Mouse (Mus musculus): ENCODE data around the gene Camk2b. TPM values are rescaled to one million over a fixed set of nuclear protein-coding genes. Genes with fewer than 3 reads are reported as not detected.

Camk2b gene
- polyA plus RNA-seq, 1 experiment from 2014 or later = 2.5 TPM

GRCm38 (mm10) chr11:6026361-6026760 is 39.8 kb downstream of the Camk2b start:
- Histone ChIP-seq H3K9ac (no peak overlapping the region), H3K4me1 (replicated peaks) (peaks cover 4% of the 10 kb centered on the region; the same call in 1 of the 2 replicates), H3K27ac (ENCODE audit: poor library complexity, severe bottlenecking) (no peak overlapping the region), H3K4me3 (no peak overlapping the region), H3K9me3 (replicated peaks) (no peaks in the 10 kb centered on the region), H3K36me3 (no peaks in the 10 kb centered on the region), H3K4me2 (no peak overlapping the region), H3K27me3 (replicated peaks) (peaks cover 8% of the 10 kb centered on the region)
- no peak for ATAC-seq (ENCODE audit: insufficient number of reproducible peaks, low FRiP score)
- 73% methylated on average over 1 of the region's 1 CpGs for WGBS

GRCm38 (mm10) chr11:6024923-6025652 is 41.1 kb downstream of the Camk2b start:
- no peaks in the 10 kb centered on the region for H3K36me3 ChIP-seq
- no peaks in the 10 kb centered on the region for H3K9me3 ChIP-seq (replicated peaks)
- 82% methylated on average over 12 of the region's 12 CpGs for WGBS
- peaks cover 12% of the 10 kb centered on the region for H3K27me3 ChIP-seq (replicated peaks)
- H3K9ac ChIP-seq = no peak overlapping the region
- ATAC-seq (ENCODE audit: insufficient number of reproducible peaks, low FRiP score) = no peak
- H3K27ac ChIP-seq (ENCODE audit: poor library complexity, severe bottlenecking) = no peak overlapping the region
- no peak overlapping the region for H3K4me3 ChIP-seq
- no peaks in the 10 kb centered on the region for H3K4me1 ChIP-seq (replicated peaks)
- H3K4me2 ChIP-seq = no peak overlapping the region

DNA sequence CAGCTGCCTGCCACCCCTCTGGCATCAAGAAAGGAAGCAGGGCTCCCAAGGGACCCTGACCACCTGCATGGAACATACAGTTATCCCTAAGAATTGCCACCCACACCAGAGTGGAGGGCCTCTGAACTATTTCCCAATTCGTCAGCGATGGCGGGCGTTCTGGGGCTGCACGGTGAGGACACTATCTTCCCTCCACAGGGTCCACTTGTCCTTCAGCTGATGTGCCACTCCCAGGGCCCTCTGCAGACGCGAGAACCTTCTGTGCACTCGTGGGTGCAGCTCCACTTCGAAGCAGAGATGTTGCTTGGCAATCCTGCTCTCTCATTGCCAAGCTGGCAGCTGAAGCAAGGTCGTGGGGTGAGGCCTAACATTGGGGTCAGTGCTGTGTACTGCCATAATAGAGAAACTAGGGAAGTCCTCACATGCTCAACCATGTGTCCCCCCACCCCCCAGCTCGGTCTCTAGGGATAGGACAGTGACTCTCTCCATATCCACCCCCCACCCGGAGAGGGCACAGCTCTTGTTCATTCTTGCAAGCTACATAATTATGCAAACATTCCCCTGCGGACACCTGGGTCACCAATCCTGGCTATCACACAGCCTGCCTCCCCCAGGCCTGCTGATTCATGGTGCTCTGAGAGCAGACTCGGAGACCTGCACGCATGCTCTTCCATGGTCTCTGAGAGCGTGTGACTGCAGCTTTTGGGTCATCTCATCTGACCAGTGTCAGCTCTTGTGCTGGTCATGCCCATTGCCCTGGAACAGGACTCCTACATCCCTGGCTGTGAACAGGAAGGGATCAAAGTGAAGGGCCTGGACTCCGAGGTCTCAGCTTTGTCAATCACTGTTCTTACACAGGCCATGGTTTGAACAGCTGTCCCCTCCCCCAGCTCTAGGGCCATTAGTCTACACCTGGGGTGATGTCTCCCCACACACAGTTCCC is 45.0 kb downstream of the Camk2b start:
- H3K27me3 ChIP-seq (replicated peaks) = peaks cover 12% of the 10 kb centered on the region
- WGBS = 73% methylated on average over 17 of the region's 17 CpGs
- H3K4me1 ChIP-seq (replicated peaks) = no peaks in the 10 kb centered on the region
- no peak overlapping the region for H3K4me3 ChIP-seq
- H3K9ac ChIP-seq = no peak overlapping the region
- no peaks in the 10 kb centered on the region for H3K9me3 ChIP-seq (replicated peaks)
- no peak overlapping the region for H3K27ac ChIP-seq (ENCODE audit: poor library complexity, severe bottlenecking)
- H3K4me2 ChIP-seq = no peak overlapping the region
- no peaks in the 10 kb centered on the region for H3K36me3 ChIP-seq
- no peak for ATAC-seq (ENCODE audit: insufficient number of reproducible peaks, low FRiP score)

- Histone ChIP-seq H3K4me1 (replicated peaks) (no peaks in the 10 kb centered on the region), H3K27ac (ENCODE audit: poor library complexity, severe bottlenecking) (no peak overlapping the region), H3K4me3 (no peak overlapping the region), H3K9ac (no peak overlapping the region), H3K4me2 (no peak overlapping the region), H3K27me3 (replicated peaks) (peaks cover 9% of the 10 kb centered on the region; the same call in 1 of the 2 replicates), H3K9me3 (replicated peaks) (no peaks in the 10 kb centered on the region), H3K36me3 (no peaks in the 10 kb centered on the region)
- no peak for ATAC-seq (ENCODE audit: insufficient number of reproducible peaks, low FRiP score)
- WGBS = 74% methylated on average over 5 of the region's 5 CpGs
Observed at GRCm38 (mm10) chr11:6020360-6020759, 45.8 kb downstream of the Camk2b start.

DNA sequence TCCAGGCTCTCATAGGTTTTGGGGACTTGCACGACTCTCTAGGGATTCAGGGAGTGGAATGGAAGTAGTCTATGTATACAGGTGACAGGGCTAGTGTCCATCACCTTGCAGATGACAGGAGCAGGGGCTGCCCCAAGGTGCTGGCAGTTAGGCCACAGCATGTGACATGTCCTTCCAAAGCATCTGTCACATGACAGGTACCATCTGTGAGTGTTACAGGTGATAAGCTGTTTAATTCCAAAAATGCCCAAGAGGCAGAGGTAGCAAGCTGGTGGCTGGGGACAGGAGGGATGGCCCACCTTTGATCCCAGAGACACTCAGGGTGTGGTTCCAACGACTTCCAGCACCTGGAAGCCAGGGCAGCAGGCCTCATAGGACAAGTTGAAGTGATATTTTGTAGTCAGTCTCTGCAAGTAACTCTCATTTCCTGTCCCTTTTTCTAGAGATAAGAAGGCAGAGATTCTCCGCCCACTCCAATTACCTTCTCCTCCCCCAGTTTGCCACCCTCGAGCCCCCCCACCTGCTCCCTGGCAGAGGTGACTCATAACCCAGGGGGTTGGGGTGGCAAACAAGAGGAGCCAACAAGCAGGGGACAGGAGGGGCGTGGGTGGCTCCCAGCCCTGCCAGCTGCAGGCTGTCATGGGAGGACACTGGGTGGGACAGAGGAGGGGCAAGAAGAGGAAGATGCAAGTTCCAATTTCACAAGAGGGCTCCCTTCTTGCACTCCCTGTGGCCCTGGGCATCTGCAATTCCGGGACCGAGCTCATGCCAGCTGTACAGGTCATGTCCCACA is 47.7 kb downstream of the Camk2b start:
- no peak overlapping the region for H3K4me3 ChIP-seq
- H3K9me3 ChIP-seq (replicated peaks) = no peaks in the 10 kb centered on the region
- 58% methylated on average over 7 of the region's 7 CpGs for WGBS
- no peak overlapping the region for H3K4me2 ChIP-seq
- no peaks in the 10 kb centered on the region for H3K4me1 ChIP-seq (replicated peaks)
- H3K27ac ChIP-seq (ENCODE audit: poor library complexity, severe bottlenecking) = no peak overlapping the region
- H3K36me3 ChIP-seq = no peaks in the 10 kb centered on the region
- peaks cover 9% of the 10 kb centered on the region for H3K27me3 ChIP-seq (replicated peaks)
- ATAC-seq (ENCODE audit: insufficient number of reproducible peaks, low FRiP score) = no peak
- no peak overlapping the region for H3K9ac ChIP-seq

DNA sequence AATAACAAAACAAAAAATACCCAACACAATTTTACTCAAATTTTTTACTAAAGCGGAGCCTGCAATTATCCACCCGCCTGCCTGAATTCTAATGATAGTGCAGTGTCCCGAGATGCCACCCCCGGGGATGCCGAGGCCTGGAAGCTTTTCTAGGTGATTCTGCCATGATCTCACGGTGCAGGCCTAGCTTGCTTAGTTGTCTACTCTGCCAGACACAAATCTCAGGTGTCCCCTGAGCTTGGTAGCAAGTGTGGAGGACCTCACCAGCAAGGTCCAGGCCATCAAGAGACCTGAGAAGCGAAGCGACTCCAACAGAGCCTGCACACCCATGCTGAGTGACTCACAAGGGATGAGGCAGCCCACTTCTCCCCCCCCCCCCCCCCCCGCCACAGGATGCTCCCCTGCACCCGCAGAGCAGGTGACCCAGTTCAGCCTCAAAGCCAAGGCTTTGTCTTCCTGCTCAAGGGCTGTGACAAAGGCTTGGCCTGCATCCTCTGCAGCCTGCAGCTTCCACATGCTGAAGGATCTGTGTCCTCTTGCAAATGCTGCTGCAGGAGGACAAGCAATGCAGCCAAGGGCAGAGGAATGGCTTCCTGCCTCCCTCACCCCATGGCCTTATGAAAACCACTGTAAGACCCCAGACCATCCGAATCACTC is 48.5 kb downstream of the Camk2b start:
- Histone ChIP-seq H3K36me3 (no peaks in the 10 kb centered on the region), H3K4me3 (no peak overlapping the region), H3K9me3 (replicated peaks) (no peaks in the 10 kb centered on the region), H3K27me3 (replicated peaks) (peaks cover 9% of the 10 kb centered on the region), H3K9ac (no peak overlapping the region), H3K4me1 (replicated peaks) (no peaks in the 10 kb centered on the region), H3K4me2 (no peak overlapping the region), H3K27ac (ENCODE audit: poor library complexity, severe bottlenecking) (no peak overlapping the region)
- ATAC-seq (ENCODE audit: insufficient number of reproducible peaks, low FRiP score) = no peak
- WGBS = 55% methylated on average over 11 of the region's 11 CpGs

- ATAC-seq (ENCODE audit: insufficient number of reproducible peaks, low FRiP score) = no peak
- Histone ChIP-seq H3K4me3 (no peak overlapping the region), H3K9me3 (replicated peaks) (peaks cover 3% of the 10 kb centered on the region; the same call in 1 of the 2 replicates), H3K27me3 (replicated peaks) (peaks cover 9% of the 10 kb centered on the region), H3K36me3 (no peaks in the 10 kb centered on the region), H3K27ac (ENCODE audit: poor library complexity, severe bottlenecking) (no peak overlapping the region), H3K4me1 (replicated peaks) (no peaks in the 10 kb centered on the region), H3K9ac (no peak overlapping the region), H3K4me2 (no peak overlapping the region)
- 62% methylated on average over 9 of the region's 9 CpGs for WGBS
Observed at GRCm38 (mm10) chr11:6016797-6017395, 49.3 kb downstream of the Camk2b start.

DNA sequence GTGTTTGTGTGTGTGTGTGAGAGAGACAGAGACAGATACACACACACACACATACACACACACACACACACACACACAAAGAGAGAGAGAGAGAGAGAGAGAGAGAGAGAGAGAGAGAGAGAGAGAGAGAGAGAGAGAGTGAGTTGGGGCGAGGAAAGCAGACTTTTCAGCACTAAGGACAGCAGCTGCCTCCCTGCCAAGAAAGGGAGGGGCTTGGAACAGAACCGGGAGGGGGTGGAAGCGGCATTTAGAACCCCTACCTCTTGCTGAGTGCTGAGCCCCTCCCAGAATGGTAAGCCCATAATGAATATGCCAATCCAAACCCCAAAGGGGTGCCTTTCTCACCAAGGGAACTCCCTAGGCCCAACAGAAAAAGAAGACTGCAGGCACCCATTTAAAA is 49.8 kb downstream of the Camk2b start:
- no peak for ATAC-seq (ENCODE audit: insufficient number of reproducible peaks, low FRiP score)
- H3K27ac ChIP-seq (ENCODE audit: poor library complexity, severe bottlenecking) = no peak overlapping the region
- no peaks in the 10 kb centered on the region for H3K4me1 ChIP-seq (replicated peaks)
- no peaks in the 10 kb centered on the region for H3K36me3 ChIP-seq
- no peak overlapping the region for H3K4me3 ChIP-seq
- no peak overlapping the region for H3K4me2 ChIP-seq
- H3K27me3 ChIP-seq (replicated peaks) = peaks cover 4% of the 10 kb centered on the region
- peaks cover 4% of the 10 kb centered on the region; the same call in 1 of the 2 replicates for H3K9me3 ChIP-seq (replicated peaks)
- H3K9ac ChIP-seq = no peak overlapping the region
- 3% methylated on average over 3 of the region's 3 CpGs for WGBS

- peaks cover 4% of the 10 kb centered on the region; the same call in 1 of the 2 replicates for H3K9me3 ChIP-seq (replicated peaks)
- ATAC-seq (ENCODE audit: insufficient number of reproducible peaks, low FRiP score) = no peak
- H3K4me1 ChIP-seq (replicated peaks) = no peaks in the 10 kb centered on the region
- H3K4me2 ChIP-seq = no peak overlapping the region
- H3K9ac ChIP-seq = no peak overlapping the region
- no peak overlapping the region for H3K4me3 ChIP-seq
- H3K27ac ChIP-seq (ENCODE audit: poor library complexity, severe bottlenecking) = no peak overlapping the region
- H3K27me3 ChIP-seq (replicated peaks) = no peaks in the 10 kb centered on the region; the same call in 1 of the 2 replicates
- no peaks in the 10 kb centered on the region for H3K36me3 ChIP-seq
- 61% methylated on average over 6 of the region's 6 CpGs for WGBS
Observed at GRCm38 (mm10) chr11:6015011-6015431, 51.1 kb downstream of the Camk2b start.

- no peaks in the 10 kb centered on the region for H3K4me1 ChIP-seq (replicated peaks)
- no peak overlapping the region for H3K4me2 ChIP-seq
- 49% methylated on average over 2 of the region's 2 CpGs for WGBS
- no peak overlapping the region for H3K4me3 ChIP-seq
- H3K27me3 ChIP-seq (replicated peaks) = peaks cover 4% of the 10 kb centered on the region; the same call in 1 of the 2 replicates
- no peak overlapping the region for H3K9ac ChIP-seq
- H3K36me3 ChIP-seq = no peaks in the 10 kb centered on the region
- no peak for ATAC-seq (ENCODE audit: insufficient number of reproducible peaks, low FRiP score)
- no peak overlapping the region for H3K27ac ChIP-seq (ENCODE audit: poor library complexity, severe bottlenecking)
- H3K9me3 ChIP-seq (replicated peaks) = peaks cover 4% of the 10 kb centered on the region; the same call in 1 of the 2 replicates
Observed at GRCm38 (mm10) chr11:6013359-6013758, 52.8 kb downstream of the Camk2b start.
